Mouse (Mus musculus): ENCODE measurements at regions not wholly inside any gene's neighbourhood (a gene's known extent, or its start where the extent isn't known, plus 50 kb on each side); places are given as distances from the start of the nearest gene placed in this dataset.

- no peak for DNase-seq (ENCODE audit: low read depth in 2 of 2, low spot score in 2 of 2)
Measured at GRCm38 (mm10) chr4:124005626-124006315, 87.9 kb upstream of the 4930535I16Rik start.

GRCm38 (mm10) chr4:124002760-124003159, 84.9 kb upstream of the 4930535I16Rik start:
- no peak for DNase-seq (ENCODE audit: low read depth in 2 of 2, low spot score in 2 of 2)

- no peak for DNase-seq (ENCODE audit: low read depth in 2 of 2, low spot score in 2 of 2)
Measured at GRCm38 (mm10) chr4:124002105-124002504, 84.3 kb upstream of the 4930535I16Rik start.

- no peak for DNase-seq (ENCODE audit: low read depth in 2 of 2, low spot score in 2 of 2)
Measured at GRCm38 (mm10) chr4:123995815-123996214, 78.0 kb upstream of the 4930535I16Rik start.

GRCm38 (mm10) chr4:123991223-123991622, 73.4 kb upstream of the 4930535I16Rik start:
- no peak for DNase-seq (ENCODE audit: low read depth in 2 of 2, low spot score in 2 of 2)

GRCm38 (mm10) chr4:123990293-123991185, 72.7 kb upstream of the 4930535I16Rik start:
- no peak for DNase-seq (ENCODE audit: low read depth in 2 of 2, low spot score in 2 of 2)

All from CD8-positive naive resting alpha-beta T cell, adult 2 months (primary cell).